Mouse (Mus musculus) inflammation-experienced regulatory T-cells, adult 6 months (primary cell): Measurements from ENCODE around the gene Atf7ip. TPM values are rescaled to one million over a fixed set of nuclear protein-coding genes. Genes with fewer than 3 reads are reported as not detected.

Experiments used
- ATAC-seq: one replicate; pipeline ENCODE4 v1.8.0; 2017
- polyA plus RNA-seq, 3 experiments: library from polyadenylated mRNA; unstranded; fragments of 100-300 nt; shearing (Covaris generic); gene quantifications; one replicate each; pipeline ENCODE4 v1.2.1; 2017

Gene Atf7ip
- polyA plus RNA-seq, 3 experiments from 2014 or later, result 79.8 to 94.2 (median 91.2) TPM

DNA sequence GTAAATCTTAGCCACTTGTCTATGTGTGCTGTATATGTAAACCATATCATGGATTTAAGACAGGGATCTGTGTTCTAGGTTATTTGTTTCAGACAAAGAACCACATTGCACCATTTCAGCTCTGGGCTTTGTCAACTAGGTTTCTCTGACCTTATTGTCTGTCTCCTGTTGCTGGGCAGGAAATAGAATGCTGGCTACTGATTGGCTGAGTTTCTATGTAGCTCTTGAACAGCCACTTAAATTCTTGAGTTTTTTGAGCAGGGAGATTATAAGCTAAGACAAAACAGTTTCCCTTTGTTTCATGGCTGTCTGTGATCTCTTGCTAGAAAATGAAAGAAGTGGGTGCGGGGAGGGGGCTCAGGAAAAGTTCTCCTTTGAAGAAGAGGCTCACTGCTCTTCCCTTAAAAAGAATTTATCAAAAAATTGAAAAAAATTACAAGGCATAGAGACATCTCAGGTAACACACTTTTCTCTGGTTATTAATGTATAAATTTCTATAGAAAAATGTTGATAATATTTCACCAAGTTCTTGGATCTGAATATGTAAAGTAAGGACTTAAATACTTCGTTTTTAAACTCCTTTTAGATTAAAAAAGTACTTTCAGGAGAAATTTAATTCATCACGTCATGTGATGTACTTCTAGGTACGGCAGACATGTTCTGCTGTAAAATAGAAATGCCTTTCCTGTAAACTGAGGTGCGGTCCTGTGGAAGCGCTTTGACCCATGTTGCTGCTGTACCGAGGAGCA lies 49.0 kb downstream of the Atf7ip start:
- peak; percentile 74 for ATAC-seq

DNA sequence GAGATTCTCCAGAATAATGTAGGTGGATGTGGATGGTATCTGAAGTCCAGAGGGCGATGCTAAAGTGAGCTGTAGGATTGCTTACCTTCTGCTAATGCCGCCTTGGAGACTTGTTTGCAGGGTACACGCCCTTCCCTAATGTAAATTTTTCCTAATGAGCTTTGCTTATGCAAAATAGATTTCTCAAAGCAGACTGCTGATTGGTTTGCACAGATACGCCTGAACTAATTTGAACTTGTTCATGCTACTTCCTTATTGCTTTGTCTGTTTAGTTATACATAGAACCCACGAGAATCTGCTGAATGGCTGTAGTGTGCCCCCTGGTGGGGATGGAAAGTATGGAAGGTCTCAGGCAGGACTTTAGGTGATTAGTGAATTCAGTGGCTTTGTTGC lies 49.6 kb downstream of the Atf7ip start:
- ATAC-seq, result peak; percentile 44

DNA sequence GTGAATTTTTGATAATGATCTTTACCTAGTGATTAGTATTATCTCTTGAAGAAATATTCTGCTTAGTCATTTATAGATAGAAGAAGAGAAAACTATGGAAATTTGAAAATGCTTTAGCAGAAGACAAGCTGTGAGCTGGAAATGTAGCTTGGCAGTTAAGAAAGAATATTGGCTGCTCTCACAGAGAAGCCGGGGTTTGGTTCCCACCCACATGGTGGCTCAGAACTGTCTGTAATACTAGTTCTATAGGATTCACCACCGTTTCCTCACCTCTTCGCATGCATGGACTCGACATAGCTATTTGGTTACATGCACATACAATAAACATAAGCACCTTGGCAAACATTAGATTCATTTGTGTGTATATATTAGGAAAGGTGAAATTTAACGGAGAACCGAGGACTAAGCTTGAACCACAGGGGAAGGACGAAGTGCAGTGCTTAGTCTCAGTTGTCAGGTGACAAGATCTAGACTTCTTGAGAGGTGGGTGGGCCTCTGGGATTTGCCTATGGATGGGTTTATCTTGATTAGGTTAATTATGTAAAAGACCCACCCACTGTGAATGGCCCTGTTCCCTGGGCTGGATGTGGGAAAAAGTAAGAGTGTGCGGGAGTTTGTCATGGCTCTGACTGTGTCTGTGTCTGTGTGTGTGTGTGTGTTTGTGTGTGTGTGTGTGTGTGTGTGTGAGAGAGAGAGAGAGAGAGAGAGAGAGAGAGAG lies 52.5 kb downstream of the Atf7ip start:
- no peak for ATAC-seq

DNA sequence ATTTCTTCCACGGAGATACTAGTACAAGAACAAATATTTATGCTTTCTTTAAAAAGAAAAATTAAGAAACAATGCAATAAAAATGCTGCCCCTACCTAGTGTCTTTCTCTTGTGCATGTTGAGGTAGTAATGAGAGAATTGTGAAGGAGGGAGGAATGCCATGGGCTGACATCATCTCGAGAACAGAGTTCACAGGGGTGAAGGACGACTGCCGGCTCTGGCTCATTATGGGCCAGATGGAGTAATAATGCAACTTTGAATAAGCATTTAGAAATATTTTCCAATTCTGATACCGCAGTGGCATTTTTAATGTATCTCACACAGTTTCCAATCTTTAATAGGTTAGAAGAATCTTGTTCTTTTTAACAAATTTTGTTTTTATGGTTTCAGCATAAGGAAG lies 60.0 kb downstream of the Atf7ip start:
- no peak for ATAC-seq

DNA sequence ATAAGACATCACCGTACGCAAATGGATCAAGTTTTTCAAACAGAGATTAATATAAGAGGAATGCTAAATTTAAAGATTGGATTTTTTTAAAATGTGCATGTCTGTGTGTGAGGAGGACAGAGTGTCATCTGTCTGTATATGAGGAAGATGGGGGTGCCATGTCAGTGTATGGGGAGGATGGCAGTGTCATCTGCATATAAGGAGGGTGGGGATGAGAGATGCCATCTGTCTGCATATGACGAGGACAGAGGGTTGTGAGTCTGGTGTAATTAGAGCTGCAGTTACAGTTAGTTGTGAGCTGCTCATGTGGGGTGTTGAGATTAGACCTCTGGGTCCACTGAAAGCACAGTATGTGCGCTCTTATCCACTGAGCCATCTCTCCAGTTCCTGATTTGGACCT lies 84.8 kb downstream of the Atf7ip start:
- ATAC-seq, result no peak

DNA sequence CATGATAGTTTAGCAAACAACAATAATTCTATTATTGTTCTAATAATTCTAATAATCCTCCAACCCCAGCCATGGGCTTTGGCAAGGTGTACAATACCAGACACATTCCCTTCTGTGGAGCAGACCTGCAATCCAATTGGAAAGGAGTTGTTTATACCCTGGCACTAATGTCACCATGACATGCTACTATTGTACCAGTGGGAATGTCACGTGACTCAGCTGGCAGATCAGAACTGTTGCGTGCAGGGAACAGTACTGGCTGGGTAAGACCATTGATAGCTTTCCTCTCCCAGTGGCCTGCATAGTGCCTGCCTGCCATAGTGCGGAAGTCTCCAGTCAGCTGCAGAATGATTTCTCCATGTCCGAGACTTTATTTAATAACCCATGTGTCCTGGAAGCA lies 88.6 kb downstream of the Atf7ip start:
- ATAC-seq, result no peak

DNA sequence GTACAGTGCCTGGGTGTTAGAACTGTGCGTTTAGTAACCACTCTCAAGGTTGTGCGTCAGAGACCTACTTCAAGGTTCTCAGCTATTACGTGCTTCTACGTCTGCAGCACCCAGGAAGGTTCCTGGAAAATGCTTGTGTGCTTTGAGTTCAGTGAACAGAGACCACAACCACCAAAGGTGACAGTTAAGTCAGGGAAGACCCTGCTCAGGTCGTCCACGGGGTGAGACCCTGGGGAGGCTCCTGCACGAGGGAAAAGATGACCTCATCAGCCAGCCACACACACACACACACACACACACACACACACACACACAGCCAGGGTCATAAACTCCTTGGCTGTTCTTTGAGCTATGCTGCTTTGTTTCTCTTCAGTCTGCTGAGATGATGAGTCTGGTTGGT lies 96.6 kb downstream of the Atf7ip start:
- no peak for ATAC-seq

DNA sequence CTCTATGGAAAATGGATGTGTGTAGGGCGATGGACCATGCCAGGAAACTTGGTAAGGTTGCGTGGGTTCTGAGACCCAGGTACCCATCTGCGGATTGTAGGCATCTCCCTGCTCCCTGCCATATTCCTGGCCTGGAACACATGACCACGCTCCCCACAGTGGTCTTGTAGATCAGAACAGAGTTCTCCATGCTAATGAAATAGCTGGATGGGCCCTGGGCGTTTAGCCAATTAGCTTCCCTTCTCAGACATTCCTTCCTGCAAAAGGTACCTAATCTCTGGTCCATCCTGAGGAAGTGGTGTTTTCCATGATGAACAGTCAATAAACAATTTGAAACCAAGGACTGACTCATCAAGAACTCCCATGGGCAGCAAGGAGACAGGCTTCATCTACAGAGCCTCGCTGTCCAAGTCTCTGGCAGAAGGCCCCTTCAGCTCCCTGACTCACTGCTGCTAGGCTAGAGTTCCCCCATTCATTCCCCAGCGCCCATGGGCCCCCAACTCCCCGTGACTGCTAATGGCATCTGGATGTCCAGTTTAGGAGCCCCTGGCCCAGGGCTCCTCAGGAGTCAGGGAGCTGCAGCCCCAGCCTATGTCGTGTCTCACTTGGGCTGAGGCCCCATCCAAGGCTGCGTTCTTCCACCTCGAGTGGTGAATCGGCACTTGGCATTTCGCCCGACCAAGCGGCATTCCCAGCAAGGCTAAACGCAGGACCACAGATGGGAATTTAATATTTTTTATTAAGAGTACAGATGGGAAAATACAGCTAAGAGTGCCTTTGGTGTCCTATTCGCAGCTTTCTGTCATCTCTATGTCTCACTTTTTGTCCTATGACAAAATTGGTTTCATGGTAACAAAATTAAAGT lies 105.6 kb downstream of the Atf7ip start:
- ATAC-seq, result no peak

DNA sequence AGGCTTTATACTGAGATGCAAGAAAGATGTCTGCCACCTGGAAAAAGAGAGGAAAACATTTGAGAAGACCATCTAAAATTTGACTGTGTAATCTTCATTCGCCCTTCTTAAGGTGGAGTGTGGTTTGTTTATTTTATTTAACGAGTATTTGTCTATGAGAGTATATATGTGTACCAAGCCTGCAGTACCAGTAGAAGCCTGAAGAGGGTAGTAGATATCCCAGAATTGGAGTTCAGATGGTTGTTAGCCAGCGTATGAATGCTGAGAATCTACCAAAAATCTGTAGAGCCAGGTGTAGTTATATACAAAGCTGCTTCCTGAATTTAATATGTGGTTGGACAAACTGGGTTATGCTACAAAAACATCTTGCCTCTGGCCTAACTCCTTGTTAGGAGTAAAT lies 106.3 kb downstream of the Atf7ip start:
- ATAC-seq, result no peak

DNA sequence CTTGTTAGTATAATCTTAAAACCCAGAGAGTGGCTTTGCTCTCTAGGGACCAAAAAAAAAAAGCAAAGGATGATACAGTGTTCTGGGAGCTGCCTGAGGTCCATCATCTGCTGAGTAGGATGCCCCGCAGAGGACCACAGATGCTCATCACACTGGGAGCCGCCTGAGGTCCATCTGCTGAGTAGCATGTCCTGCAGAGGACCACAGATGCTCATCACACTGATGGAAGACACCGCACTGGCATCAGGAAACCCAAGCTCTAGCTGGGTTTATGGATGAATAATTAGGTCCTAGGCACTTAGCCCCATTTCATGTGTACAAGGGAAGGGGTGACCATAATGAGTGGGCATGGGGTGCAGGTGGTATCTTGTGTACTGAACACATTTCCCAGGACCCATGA lies 108.2 kb downstream of the Atf7ip start:
- no peak for ATAC-seq

DNA sequence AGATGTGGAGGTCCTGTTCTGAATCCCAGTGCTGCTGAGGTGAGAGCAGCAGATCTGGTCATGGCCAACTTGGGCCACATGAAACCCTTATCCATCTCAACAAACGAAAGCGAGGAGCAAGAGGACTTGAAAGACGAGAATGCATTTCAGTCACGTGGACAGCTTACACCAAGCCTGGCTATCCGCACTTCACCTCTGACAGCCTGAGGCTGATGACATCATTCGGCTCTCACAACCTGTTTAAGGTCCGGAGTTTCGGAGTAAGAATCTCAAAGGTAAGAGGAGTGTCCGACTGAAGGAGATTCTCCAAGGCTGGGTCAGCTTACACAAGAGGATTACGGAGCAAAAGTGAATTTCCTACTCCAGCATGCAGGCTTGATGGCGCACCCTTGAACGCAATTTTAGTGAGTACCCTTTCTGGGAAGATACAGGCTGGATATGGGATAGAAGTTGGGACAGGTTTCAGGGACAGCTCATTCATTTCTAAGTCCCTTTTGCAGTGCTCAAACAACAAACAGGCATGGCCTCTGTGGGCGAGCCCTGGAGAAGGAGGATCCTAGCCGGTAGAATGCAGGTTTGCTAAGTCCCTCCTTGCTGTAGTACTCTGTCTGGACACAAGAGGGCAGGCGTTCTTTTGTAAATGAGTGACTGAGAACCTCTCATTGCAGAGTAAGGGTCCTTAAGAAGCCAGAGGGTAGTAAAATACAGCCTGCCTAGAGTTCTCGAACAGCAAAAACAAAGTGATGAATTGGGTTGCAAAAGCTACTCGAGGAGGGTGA lies 114.6 kb downstream of the Atf7ip start:
- peak; percentile 67 for ATAC-seq

DNA sequence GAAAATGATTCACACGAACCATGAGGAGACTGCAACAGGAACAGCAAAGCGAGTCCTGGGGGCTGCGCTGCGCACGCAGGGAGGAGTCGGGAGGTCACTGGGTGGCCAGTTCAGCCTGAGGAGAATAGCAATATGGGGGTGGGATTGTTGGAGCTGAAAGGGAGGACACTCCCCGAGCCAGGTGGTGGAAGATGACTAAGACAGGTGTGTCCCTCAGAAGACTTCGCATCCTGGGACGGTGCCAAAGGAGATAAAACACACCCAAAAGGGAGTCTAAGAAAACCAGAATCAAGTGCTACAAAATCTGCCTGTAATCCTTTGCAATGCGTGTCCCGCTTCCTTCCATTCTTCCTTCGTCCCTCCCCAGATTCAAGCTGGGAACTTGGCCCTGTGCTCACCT lies 119.5 kb downstream of the Atf7ip start:
- ATAC-seq, result no peak

DNA sequence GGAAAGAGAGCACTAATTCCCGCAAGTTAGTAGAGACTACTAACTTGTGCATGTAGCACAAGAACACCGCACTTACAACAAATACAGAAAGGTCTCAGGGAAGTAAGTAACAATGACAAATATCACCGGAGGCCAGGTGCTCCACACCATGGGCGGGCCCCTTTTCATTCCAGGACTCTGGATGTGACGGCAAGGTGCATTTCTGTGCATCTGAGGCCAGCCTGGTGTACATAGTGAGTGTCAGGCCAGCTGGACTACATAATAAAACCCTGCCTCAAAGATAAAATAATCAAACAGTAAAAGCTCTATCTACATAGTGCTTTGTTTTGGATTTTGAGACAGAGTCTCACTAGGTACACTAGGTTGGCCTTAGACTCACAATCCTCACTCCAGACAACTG lies 123.7 kb downstream of the Atf7ip start:
- ATAC-seq, result no peak

DNA sequence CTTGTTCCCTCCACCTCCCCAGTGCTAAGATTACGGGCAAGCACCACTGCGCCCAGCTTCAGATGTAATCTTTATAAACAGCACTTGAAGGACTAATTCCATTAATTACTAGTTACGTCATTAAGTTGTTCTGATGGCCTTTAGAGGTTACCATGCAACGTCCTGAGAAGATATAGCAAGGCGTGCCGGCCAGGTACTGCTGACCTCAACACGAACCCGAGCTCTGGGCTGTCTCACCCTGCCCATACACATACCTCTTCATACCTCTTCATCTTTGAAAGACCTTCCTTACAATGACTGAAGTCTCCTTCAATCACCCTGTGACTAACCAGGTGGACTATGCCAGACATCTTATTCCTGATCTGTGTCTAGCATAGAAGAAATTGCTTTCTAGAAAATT lies 125.6 kb downstream of the Atf7ip start:
- ATAC-seq, result no peak

DNA sequence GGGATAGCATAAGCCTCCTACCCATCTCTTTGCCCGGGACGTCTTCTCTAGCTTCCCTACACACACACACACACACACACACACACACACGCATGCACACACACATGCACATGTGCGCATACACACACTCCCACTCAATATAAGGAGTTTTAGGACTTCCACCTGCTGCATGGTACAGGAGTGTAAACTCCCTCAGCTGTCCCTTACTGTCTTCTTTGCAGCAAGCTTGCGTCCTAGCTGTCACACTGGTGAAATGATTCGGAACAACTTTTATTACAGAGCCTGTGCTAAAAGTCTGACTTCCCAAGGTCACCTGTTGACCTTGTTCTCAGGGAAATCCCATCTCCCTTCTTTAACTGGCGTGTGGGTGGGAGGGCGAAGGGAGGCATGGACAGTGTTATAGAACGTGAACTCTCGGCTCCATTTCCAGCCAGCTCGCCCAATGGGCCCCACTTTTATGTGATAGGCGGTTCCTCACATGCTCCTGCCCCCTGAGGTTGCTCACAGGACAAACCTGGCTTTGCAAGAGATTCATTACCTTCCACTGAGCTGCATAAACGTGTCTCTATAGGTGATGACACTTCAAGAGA lies 126.1 kb downstream of the Atf7ip start:
- no peak for ATAC-seq

DNA sequence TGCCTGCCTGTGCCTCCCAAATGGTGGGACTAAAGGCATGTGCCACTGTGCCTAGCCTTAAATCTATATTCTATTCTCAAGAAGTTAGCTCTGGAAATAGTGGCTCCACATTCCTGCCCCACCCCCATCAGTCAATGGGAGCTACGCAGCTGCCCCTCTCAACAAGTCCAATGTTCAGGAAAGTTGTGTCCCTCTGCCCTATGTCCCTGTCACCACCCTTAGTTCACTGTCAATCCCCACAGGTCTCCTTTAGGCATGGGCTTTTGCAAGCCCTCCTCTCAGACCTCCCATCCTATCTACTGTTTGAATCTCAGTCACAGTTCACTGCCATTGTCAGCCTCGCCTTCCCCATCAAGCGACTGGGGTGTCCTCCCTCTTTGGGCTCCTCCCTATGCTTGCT lies 127.2 kb downstream of the Atf7ip start:
- no peak for ATAC-seq

DNA sequence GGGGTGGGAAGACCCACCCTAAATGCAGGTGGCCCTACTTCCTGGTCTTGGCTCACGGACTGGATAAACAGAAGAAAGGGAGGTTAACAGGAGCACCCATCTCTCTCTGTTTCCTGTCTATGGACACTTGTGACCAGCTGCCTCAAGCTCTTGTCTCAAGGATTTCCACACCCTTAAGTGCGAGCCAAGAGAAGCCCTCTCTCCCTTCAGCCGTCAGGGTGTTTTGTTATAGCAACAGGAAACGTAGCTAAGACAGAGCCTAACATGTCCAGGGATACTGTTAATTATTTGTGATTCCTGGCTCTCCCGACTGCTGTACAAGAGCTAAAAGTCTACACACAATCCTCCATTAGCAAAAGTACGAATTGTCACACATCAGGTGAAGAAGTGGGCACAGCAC lies 127.8 kb downstream of the Atf7ip start:
- no peak for ATAC-seq

DNA sequence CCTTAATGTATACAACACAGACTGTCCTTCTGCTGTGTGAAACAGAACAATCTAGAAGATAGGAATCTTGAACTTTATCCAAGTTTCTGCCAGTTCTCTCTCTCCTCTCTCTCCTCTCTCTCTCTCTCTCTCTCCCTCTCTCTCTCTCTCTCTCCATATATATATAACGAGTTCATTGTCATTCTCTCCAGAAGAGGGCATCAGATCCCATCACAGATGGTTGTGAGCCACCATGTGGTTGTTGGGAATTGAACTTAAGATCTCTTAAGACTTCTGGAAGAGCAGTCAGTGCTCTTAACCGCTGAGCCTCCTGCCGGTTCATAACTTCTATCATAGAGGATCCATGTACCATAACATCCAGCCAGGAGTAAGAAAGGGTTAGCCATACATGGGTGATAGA lies 129.0 kb downstream of the Atf7ip start:
- no peak for ATAC-seq

DNA sequence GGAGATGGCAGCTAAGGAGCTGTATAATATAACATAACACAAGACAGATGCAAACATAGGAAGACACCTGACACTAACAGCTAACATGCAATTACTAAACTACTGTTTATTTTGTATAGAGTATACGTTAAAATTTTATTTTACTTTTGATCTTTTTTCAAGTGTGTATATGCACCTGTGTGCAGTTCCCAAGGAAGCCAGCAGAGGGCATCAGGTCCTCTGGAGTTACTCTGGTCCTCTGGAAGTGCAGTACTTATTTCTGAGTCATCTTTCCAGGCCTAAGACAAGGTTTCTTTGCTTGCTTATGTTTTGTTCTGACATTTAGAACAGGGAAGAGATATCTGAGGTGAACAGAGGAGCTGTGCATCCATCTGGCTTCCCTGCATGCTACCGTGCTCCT lies 138.2 kb downstream of the Atf7ip start:
- no peak for ATAC-seq

DNA sequence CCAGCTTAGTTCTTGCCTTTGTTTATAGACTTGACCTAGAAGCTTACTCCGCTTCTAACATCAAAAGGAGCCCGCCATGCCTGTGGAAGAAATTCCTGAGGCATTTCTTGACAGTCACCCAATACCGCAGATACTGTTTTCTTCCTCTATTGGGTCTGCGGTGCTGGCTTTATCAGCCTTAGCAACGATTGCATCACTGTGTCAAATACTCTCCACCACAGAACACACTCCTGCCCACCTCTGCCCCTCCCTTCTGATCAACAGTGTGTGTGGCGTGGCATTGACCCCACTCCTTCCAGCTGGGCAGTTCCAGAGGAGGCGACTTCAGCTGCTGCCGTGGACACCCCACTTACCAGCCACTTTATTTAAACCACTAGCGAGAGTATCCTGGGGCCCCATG lies 139.8 kb downstream of the Atf7ip start:
- ATAC-seq, result no peak

DNA sequence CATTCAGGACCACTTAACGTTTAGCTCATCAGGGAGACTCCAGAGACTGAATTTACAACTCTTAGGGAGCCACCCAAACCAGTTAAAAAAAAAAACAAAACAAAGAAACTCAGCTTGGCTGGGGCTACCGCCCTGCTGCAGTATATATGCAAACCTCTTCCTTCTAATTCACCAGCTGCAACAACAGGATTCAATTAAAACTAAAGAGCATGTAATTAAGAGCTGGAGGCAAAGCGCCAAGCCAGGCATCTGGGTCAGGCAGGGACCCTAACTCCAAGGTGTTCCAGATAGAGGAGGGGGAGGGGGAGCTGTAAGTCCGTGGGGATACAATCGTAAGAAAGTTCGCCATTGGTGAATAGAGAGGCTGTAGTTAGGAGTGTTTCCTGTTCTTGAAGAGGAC lies 140.2 kb downstream of the Atf7ip start:
- no peak for ATAC-seq

DNA sequence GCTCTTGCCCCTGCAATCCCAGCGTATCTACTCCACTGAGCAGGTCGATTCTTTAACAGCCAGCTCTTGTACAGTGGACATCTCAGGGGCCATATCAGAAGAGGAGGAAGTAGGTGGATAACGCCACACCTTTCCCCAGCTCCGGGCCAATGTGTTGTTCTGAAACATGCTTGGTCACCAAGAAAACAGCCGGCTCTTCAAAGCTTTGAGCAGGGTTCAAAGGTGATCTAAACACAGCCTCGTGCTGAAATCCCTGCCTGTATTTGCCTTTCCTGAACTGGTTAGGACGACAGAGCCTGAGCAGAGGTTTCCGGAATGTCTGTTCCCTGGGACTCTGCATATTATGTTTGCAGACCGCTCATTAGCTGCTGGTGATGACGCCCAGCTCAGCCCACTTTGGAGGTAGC lies 141.5 kb downstream of the Atf7ip start:
- no peak for ATAC-seq
